Mouse (Mus musculus) embryonic fibroblast, embryonic 13.5 days (primary cell): ENCODE measurements around the gene Slc9a6.

ENCODE experiments used
- CTCF ChIP-seq: IDR thresholded peaks from 2 replicates; pipeline ENCODE4 v1.5.1; 2011; ENCODE audit warnings: mild to moderate bottlenecking, control low read depth, low read length, moderate library complexity, borderline replicate concordance; ENCODE audit not compliant: insufficient read depth
- POLR2A ChIP-seq: IDR thresholded peaks from 2 replicates; pipeline ENCODE4 v1.6.1; 2011; ENCODE audit warnings: low read depth, mild to moderate bottlenecking, control low read depth, low read length, moderate library complexity

DNA sequence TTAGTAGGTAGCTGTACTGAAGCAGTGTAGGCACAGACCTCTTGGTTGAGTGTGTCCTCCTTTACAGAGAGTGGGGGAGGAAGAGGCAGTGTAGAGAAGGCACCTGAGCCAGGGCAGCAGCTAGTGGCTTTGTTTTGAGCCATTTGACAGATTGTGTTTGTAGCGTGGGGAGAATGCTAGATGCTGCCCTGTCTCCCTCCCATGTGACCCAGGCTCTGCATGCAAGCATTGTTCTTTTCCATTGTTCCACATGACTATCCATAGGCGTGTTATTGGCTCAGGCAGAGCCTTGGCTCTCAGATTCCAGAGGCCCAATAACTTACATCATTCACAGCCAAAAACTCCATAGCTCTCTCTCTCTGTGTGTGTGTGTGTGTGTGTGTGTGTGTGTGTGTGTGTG is 49.7 kb downstream of the Slc9a6 start:
- TF ChIP-seq CTCF: no peak
- no peak for TF ChIP-seq POLR2A
